Mouse (Mus musculus): ENCODE results near the gene P3h3. TPM values are rescaled to one million over a fixed set of nuclear protein-coding genes. Genes with fewer than 3 reads are reported as not detected.
"Not testable (repeated sequence)": the region's sequence is repeated elsewhere in the genome, so short reads cannot be mapped to it uniquely, and the experiment has no call there.

P3h3 gene
- polyA plus RNA-seq, 1 experiment from 2014 or later, result 49.5 TPM

- not testable (repeated sequence) for H3K27ac ChIP-seq (replicated peaks; ENCODE audit: low read depth, low read length); H3K9ac ChIP-seq (ENCODE audit: low read depth, low read length); DNase-seq (ENCODE audit: low spot score); H3K27me3 ChIP-seq (replicated peaks; ENCODE audit: control insufficient read depth, insufficient read depth, low read length); H3K4me1 ChIP-seq (ENCODE audit: control insufficient read depth, insufficient read depth, low read length); ATAC-seq (ENCODE audit: low read depth); H3K9me3 ChIP-seq (ENCODE audit: control insufficient read depth, low read length)
- 94% methylated on average over 4 of the region's 4 CpGs for WGBS
- Histone ChIP-seq H3K4me3 (ENCODE audit: low read depth, low read length) (peak overlapping the region; percentile 58; the same call in 1 of the 2 replicates), H3K36me3 (ENCODE audit: control insufficient read depth, insufficient read depth, low read length) (peaks cover 24% of the 10 kb centered on the region), H3K4me2 (ENCODE audit: low read depth, low read length) (peak overlapping the region; percentile 81)
Observed at GRCm38 (mm10) chr6:124831199-124831598, 26.4 kb downstream of the P3h3 start.

GRCm38 (mm10) chr6:124829799-124830700 lies 27.5 kb downstream of the P3h3 start:
- Histone ChIP-seq H3K9me3 (ENCODE audit: control insufficient read depth, low read length) (no peaks in the 10 kb centered on the region), H3K9ac (ENCODE audit: low read depth, low read length) (peak overlapping the region; percentile 74), H3K27ac (replicated peaks; ENCODE audit: low read depth, low read length) (peak overlapping the region; percentile 95), H3K4me3 (ENCODE audit: low read depth, low read length) (peak overlapping the region; percentile 58), H3K27me3 (replicated peaks; ENCODE audit: control insufficient read depth, insufficient read depth, low read length) (no peaks in the 10 kb centered on the region), H3K36me3 (ENCODE audit: control insufficient read depth, insufficient read depth, low read length) (peaks cover 36% of the 10 kb centered on the region), H3K4me2 (ENCODE audit: low read depth, low read length) (peak overlapping the region; percentile 81), H3K4me1 (ENCODE audit: control insufficient read depth, insufficient read depth, low read length) (peaks cover 9% of the 10 kb centered on the region; the same call in 1 of the 2 replicates)
- peak; percentile 99 for DNase-seq (ENCODE audit: low spot score)
- under 1% methylated on average over 36 of the region's 38 CpGs for WGBS
- ATAC-seq (ENCODE audit: low read depth), result peak; percentile 90

DNA sequence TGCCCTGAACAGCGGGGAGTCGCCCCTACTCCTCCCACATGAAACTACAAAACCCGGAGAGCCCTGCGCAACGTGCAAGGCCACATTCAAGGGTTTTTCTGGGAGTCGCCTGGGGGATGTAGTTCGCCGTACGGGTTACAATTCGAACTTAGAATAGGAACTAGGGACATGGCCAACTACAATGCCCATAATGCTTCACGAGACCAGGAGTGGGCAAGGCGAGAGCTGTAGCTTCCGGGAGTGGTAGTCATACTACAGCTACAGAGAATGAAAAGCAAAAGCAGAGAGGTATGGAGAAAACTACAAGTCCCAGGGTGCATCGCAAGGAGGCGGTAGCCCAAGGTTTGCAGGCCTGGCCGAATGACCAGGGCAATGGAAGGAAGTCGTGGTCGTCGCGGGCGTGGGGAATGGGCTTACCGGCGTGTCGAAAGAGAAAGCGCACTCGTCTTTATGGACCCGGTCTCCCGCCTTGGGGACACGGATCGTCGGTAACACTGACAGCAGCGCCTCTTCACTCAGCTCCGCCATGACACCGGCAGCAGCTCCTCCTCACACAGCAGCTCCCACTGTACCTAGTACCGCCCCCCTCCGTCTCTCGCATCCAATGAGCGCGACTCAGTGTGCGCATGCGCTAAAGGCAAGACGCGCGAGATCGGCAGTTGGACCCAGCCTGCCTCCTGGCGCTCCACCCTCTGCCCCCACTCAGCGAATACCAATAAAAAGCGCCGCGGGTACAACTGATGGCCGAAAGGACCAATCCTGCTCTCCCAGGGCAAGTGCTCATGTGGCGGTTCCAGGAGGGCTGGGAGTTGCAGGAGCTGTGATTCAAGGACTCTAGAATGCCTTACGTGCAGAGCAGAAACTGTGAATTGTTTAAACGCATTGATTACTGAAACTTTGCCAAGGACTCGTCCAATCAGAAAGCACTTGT lies 28.4 kb downstream of the P3h3 start, which contains the start of the genes Usp5 and Cdca3:
Gene Usp5 (minus strand): TSS at position 617 of the 931 bp plus-strand sequence.
Gene Cdca3 (plus strand): TSS at position 680 of the 931 bp plus-strand sequence.
- peak; percentile 100 for DNase-seq (ENCODE audit: low spot score)
- Histone ChIP-seq H3K9ac (ENCODE audit: low read depth, low read length) (peak within 1 kb of the TSS; percentile 74), H3K27ac (replicated peaks; ENCODE audit: low read depth, low read length) (peak within 1 kb of the TSS; percentile 95), H3K4me1 (ENCODE audit: control insufficient read depth, insufficient read depth, low read length) (peaks cover 9% of the 10 kb centered on the region; the same call in 1 of the 2 replicates), H3K27me3 (replicated peaks; ENCODE audit: control insufficient read depth, insufficient read depth, low read length) (no peaks in the 10 kb centered on the region), H3K4me3 (ENCODE audit: low read depth, low read length) (peak within 1 kb of the TSS; percentile 58), H3K4me2 (ENCODE audit: low read depth, low read length) (peak within 1 kb of the TSS; percentile 82), H3K9me3 (ENCODE audit: control insufficient read depth, low read length) (no peaks in the 10 kb centered on the region), H3K36me3 (ENCODE audit: control insufficient read depth, insufficient read depth, low read length) (peaks cover 40% of the 10 kb centered on the region)
- under 1% methylated on average over 43 of the region's 55 CpGs for WGBS
- ATAC-seq (ENCODE audit: low read depth), result peak; percentile 95

DNA sequence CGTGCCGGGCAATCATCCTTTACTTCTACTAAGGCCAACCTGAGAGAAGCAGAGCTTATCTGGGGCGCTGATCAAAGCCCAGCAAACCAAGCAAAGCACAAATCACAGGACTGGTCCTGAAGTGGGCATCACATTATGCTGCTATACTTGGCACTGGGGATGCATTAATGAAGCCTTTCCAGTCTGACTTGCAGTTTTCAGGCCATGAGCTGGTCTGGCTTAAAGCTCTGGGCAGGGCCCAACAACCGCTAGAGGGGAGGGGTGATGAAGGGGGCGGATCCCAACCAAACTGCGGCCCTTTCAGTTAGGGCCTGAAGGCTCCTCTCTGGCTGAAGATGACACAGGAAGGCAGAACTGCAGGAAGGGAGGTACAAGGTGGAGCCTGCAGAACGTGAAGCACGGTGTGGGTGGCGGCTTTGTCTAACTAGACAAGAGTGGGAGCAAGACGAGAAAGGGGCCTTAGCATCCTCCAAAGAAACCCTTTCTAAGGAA lies 29.4 kb downstream of the P3h3 start:
- peak overlapping the region; percentile 64 for H3K27ac ChIP-seq (replicated peaks; ENCODE audit: low read depth, low read length)
- peak overlapping the region; percentile 82 for H3K4me2 ChIP-seq (ENCODE audit: low read depth, low read length)
- peaks cover 9% of the 10 kb centered on the region; the same call in 1 of the 2 replicates for H3K4me1 ChIP-seq (ENCODE audit: control insufficient read depth, insufficient read depth, low read length)
- no peaks in the 10 kb centered on the region for H3K9me3 ChIP-seq (ENCODE audit: control insufficient read depth, low read length)
- H3K27me3 ChIP-seq (replicated peaks; ENCODE audit: control insufficient read depth, insufficient read depth, low read length), result no peaks in the 10 kb centered on the region
- WGBS, result 20% methylated on average over 10 of the region's 10 CpGs
- DNase-seq (ENCODE audit: low spot score), result peak; percentile 71
- ATAC-seq (ENCODE audit: low read depth), result no peak
- H3K9ac ChIP-seq (ENCODE audit: low read depth, low read length), result peak overlapping the region; percentile 63
- peak overlapping the region; percentile 58 for H3K4me3 ChIP-seq (ENCODE audit: low read depth, low read length)
- peaks cover 49% of the 10 kb centered on the region for H3K36me3 ChIP-seq (ENCODE audit: control insufficient read depth, insufficient read depth, low read length)

- no peaks in the 10 kb centered on the region for H3K4me1 ChIP-seq (ENCODE audit: control insufficient read depth, insufficient read depth, low read length)
- no peak overlapping the region for H3K4me3 ChIP-seq (ENCODE audit: low read depth, low read length)
- DNase-seq (ENCODE audit: low spot score), result no peak
- H3K9me3 ChIP-seq (ENCODE audit: control insufficient read depth, low read length), result no peaks in the 10 kb centered on the region
- no peaks in the 10 kb centered on the region for H3K27me3 ChIP-seq (replicated peaks; ENCODE audit: control insufficient read depth, insufficient read depth, low read length)
- 96% methylated on average over 4 of the region's 4 CpGs for WGBS
- H3K27ac ChIP-seq (replicated peaks; ENCODE audit: low read depth, low read length), result no peak overlapping the region
- no peak overlapping the region for H3K9ac ChIP-seq (ENCODE audit: low read depth, low read length)
- H3K36me3 ChIP-seq (ENCODE audit: control insufficient read depth, insufficient read depth, low read length), result peaks cover 97% of the 10 kb centered on the region
- H3K4me2 ChIP-seq (ENCODE audit: low read depth, low read length), result no peak overlapping the region
- ATAC-seq (ENCODE audit: low read depth), result no peak
Observed at GRCm38 (mm10) chr6:124822049-124822448, 35.5 kb downstream of the P3h3 start.

DNA sequence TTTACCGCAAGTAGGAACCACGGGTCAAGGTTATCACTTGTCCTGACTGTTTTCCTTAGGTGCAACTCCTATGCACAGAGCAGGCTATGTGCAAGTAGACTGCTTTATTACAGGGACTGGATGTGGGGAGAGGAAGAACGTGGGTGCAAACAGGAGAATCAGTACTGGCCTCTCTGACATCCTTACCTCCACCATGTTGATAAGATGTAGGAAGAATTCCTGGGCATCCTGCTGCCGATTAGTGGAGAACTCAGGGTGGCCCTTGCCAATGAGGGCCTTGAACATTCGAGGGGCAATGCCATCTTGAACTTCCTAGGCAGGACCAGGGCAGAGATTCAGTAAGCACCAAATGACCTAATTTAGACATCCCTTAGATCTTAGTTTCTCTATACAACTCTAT lies 36.7 kb downstream of the P3h3 start:
- 95% methylated on average over 5 of the region's 5 CpGs for whole genome bisulfite sequencing
- Histone ChIP-seq H3K27ac (replicated peaks; ENCODE audit: low read depth, low read length) (no peak overlapping the region), H3K27me3 (replicated peaks; ENCODE audit: control insufficient read depth, insufficient read depth, low read length) (no peaks in the 10 kb centered on the region), H3K9ac (ENCODE audit: low read depth, low read length) (no peak overlapping the region), H3K4me1 (ENCODE audit: control insufficient read depth, insufficient read depth, low read length) (no peaks in the 10 kb centered on the region), H3K9me3 (ENCODE audit: control insufficient read depth, low read length) (no peaks in the 10 kb centered on the region), H3K4me3 (ENCODE audit: low read depth, low read length) (no peak overlapping the region), H3K4me2 (ENCODE audit: low read depth, low read length) (no peak overlapping the region), H3K36me3 (ENCODE audit: control insufficient read depth, insufficient read depth, low read length) (peaks cover 99% of the 10 kb centered on the region)
- ATAC-seq (ENCODE audit: low read depth) (no peak), DNase-seq (ENCODE audit: low spot score) (no peak)

DNA sequence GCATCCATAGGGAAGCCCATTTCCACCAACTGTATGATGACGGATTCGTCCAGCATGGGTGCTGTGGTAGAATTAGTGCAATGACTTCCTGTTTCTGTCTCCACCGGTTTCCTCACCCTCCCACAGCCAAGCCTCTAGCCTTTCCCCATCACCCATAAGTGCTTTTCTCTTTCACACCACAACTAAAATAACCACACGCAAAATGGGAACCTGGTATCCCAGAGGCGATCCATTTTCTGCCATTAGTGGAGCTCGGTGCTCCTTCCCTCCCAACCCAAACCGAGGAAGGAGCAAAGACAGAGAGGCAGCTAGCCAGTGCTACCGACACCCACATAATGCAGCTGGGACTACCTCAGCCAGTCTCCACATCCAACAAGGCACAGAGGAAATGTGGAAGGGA lies 39.6 kb downstream of the P3h3 start:
- H3K9ac ChIP-seq (ENCODE audit: low read depth, low read length), result no peak overlapping the region
- H3K27me3 ChIP-seq (replicated peaks; ENCODE audit: control insufficient read depth, insufficient read depth, low read length), result no peaks in the 10 kb centered on the region
- H3K4me1 ChIP-seq (ENCODE audit: control insufficient read depth, insufficient read depth, low read length), result no peaks in the 10 kb centered on the region
- no peak for DNase-seq (ENCODE audit: low spot score)
- WGBS, result 89% methylated on average over 8 of the region's 8 CpGs
- H3K9me3 ChIP-seq (ENCODE audit: control insufficient read depth, low read length), result no peaks in the 10 kb centered on the region
- H3K27ac ChIP-seq (replicated peaks; ENCODE audit: low read depth, low read length), result no peak overlapping the region
- no peak overlapping the region for H3K4me2 ChIP-seq (ENCODE audit: low read depth, low read length)
- peaks cover 70% of the 10 kb centered on the region for H3K36me3 ChIP-seq (ENCODE audit: control insufficient read depth, insufficient read depth, low read length)
- no peak overlapping the region for H3K4me3 ChIP-seq (ENCODE audit: low read depth, low read length)
- ATAC-seq (ENCODE audit: low read depth), result no peak

DNA sequence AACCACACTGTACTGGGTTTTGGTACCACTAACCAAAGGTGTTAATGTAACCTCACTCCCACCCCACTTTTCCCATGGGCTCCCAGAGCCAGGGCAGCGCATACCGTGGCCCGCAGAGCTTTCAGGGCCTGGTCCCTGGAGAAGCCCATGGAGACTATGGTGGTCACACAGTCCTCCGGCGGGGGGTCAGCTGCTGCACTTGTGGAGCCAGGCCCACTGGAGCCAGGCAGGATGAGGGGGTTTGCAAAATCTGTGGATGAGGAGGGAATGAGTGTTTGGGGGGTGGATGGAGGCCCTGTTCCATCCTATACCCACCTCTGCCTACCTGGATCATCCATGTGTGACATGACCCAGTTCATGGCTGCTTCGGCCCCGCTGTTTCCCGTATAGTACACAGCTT lies 40.0 kb downstream of the P3h3 start:
- WGBS, result 94% methylated on average over 8 of the region's 8 CpGs
- Histone ChIP-seq H3K9ac (ENCODE audit: low read depth, low read length) (no peak overlapping the region), H3K27me3 (replicated peaks; ENCODE audit: control insufficient read depth, insufficient read depth, low read length) (no peaks in the 10 kb centered on the region), H3K4me3 (ENCODE audit: low read depth, low read length) (no peak overlapping the region), H3K27ac (replicated peaks; ENCODE audit: low read depth, low read length) (no peak overlapping the region), H3K9me3 (ENCODE audit: control insufficient read depth, low read length) (no peaks in the 10 kb centered on the region), H3K4me1 (ENCODE audit: control insufficient read depth, insufficient read depth, low read length) (no peaks in the 10 kb centered on the region), H3K4me2 (ENCODE audit: low read depth, low read length) (no peak overlapping the region), H3K36me3 (ENCODE audit: control insufficient read depth, insufficient read depth, low read length) (peaks cover 67% of the 10 kb centered on the region)
- ATAC-seq (ENCODE audit: low read depth) (no peak), DNase-seq (ENCODE audit: low spot score) (no peak)

All from embryonic facial prominence, embryonic 14.5 days (tissue).